Mouse (Mus musculus) monocyte, adult 2 months (primary cell): Measurements from ENCODE around the gene Clptm1l.

Source experiments
- DNase-seq, 2 experiments: peaks; one replicate each; pipeline ENCODE4 v3.0.0; 2022; ENCODE audit warnings: low spot score in 2 of 2, low read depth in 1 of 2

Clptm1l gene

DNA sequence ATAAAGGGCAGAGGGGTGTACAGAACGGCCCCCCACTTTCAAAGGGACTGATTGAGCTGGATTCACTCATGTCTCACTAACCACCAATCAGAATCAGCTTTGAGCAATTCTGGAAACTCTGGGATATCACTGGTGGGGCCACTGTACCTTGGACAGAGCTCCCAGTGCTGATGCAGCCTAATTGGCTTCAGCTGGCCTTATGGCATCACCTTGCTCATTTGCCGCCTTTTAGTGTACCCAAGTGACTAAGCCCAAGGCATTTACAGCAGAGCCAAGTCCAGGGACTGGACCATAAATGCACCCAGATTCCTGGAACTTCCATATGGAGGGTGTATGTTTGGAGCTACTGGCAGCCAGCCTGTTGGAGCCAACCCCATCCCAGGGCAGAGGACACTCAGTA lies 55.1 kb downstream of the Clptm1l start:
- no peak for DNase-seq

DNA sequence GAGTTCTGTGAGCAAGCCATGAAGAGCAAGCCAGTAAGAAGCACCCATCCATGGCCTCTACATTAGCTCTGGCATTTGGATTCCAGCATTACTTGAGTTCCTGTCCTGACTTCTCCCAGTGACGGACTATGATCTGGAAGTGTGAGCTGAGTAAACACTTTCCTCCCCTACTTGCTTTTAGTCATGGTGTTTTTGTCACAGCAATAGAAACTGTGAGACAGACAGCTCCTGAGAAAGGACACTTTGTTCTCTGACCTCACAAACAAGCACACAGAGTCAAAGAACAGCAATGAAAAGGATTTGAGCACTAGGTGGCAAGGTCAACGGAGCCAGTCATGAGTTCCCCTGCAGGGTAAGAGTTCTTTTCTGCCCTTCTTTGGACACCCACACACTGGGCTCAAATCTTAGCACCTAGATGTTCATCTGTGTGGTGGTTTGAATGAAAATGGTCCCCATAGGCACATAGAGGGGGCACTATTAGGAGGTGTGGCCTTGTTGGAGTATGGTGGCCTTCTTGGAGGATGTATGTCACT lies 56.4 kb downstream of the Clptm1l start:
- no peak for DNase-seq
